Mouse (Mus musculus) liver, embryonic 16.5 days (tissue): Measurements from ENCODE around the gene Gm10840. TPM values are rescaled to one million over a fixed set of nuclear protein-coding genes. Genes with fewer than 3 reads are reported as not detected.

Experiments used
- ATAC-seq: fragments of 200-750 bp; cut with Nextera tagmentation; 2 replicates; pipeline ENCODE4 v1.8.0; 2017; ENCODE audit warnings: low read depth, mild to moderate bottlenecking, moderate number of reproducible peaks, moderate library complexity
- H3K27ac ChIP-seq: fragments of 300-500 bp; sonication (generic); 2 replicates; pipeline ENCODE4 v1.5.1; 2014; ENCODE audit warnings: mild to moderate bottlenecking, low read length
- H3K27me3 ChIP-seq: fragments of 300-500 bp; sonication (generic); 2 replicates; pipeline ENCODE4 v1.6.1; 2014; ENCODE audit warnings: low read depth, low read length, mixed read lengths; ENCODE audit not compliant: control insufficient read depth, insufficient read depth
- H3K36me3 ChIP-seq: fragments of 300-500 bp; sonication (generic); 2 replicates; pipeline ENCODE4 v1.6.1; 2014; ENCODE audit warnings: mild to moderate bottlenecking; ENCODE audit not compliant: control insufficient read depth, insufficient read depth
- H3K4me1 ChIP-seq: fragments of 300-500 bp; sonication (generic); 2 replicates; pipeline ENCODE4 v1.6.1; 2014; ENCODE audit warnings: low read depth, low read length, mixed read lengths; ENCODE audit not compliant: control insufficient read depth
- H3K4me2 ChIP-seq: fragments of 300-500 bp; sonication (generic); 2 replicates; pipeline ENCODE4 v1.6.1; 2014; ENCODE audit warnings: low read depth, low read length, mixed read lengths
- H3K4me3 ChIP-seq: fragments of 300-500 bp; sonication (generic); 2 replicates; pipeline ENCODE4 v1.5.1; 2014; ENCODE audit warnings: low read depth, mild to moderate bottlenecking, low read length
- H3K9ac ChIP-seq: fragments of 300-500 bp; sonication (generic); 2 replicates; pipeline ENCODE4 v1.6.1; 2014; ENCODE audit warnings: low read depth, low read length
- H3K9me3 ChIP-seq: fragments of 300-500 bp; sonication (generic); replicated peaks from 2 replicates; pipeline ENCODE4 v1.6.1; 2016; ENCODE audit warnings: low read length; ENCODE audit not compliant: control insufficient read depth
- WGBS: fragments of 180-500 bp; shearing (Covaris S2); extraction: QIAGEN DNeasy Blood & Tissue Kit; methylation state at CpG from one replicate; pipeline ENCODE4 v1.1.7; 2014; ENCODE audit not compliant: insufficient replicate concordance; 5-methylcytosine and 5-hydroxymethylcytosine counted together
- polyA plus RNA-seq: library from polyadenylated mRNA; unstranded; fragments of >200 nt; fragmentation: Nextera tagmentation; extraction: Ambion mirVana; gene quantifications from 2 replicates; pipeline ENCODE4 v1.2.1, GENCODE M21; 2015

Gene Gm10840
- polyA plus RNA-seq, 1 experiment from 2014 or later = not detected

GRCm38 (mm10) chr11:106158081-106158929 lies 2.3 kb upstream of the Gm10840 start:
- Histone ChIP-seq H3K27ac (peak overlapping the region; percentile 87; the same call in 1 of the 2 replicates), H3K27me3 (peaks cover 19% of the 10 kb centered on the region), H3K9me3 (no peaks in the 10 kb centered on the region), H3K36me3 (no peaks in the 10 kb centered on the region), H3K4me3 (peak overlapping the region; percentile 71), H3K9ac (peak overlapping the region; percentile 76; the same call in 1 of the 2 replicates), H3K4me1 (peaks cover 22% of the 10 kb centered on the region), H3K4me2 (peak overlapping the region; percentile 94)
- ATAC-seq = no peak
- WGBS = 33% methylated on average over 14 of the region's 14 CpGs

- peak overlapping the region; percentile 94 for H3K4me2 ChIP-seq
- H3K4me1 ChIP-seq = peaks cover 22% of the 10 kb centered on the region
- H3K9ac ChIP-seq = peak overlapping the region; percentile 76
- peaks cover 19% of the 10 kb centered on the region for H3K27me3 ChIP-seq
- peak overlapping the region; percentile 87 for H3K27ac ChIP-seq
- 13% methylated on average over 9 of the region's 9 CpGs for WGBS
- no peaks in the 10 kb centered on the region for H3K9me3 ChIP-seq
- peak overlapping the region; percentile 71 for H3K4me3 ChIP-seq
- no peak for ATAC-seq
- no peaks in the 10 kb centered on the region for H3K36me3 ChIP-seq
These were observed 1.8 kb upstream of the Gm10840 start for GRCm38 (mm10) chr11:106158930-106159215.

- H3K9me3 ChIP-seq = no peaks in the 10 kb centered on the region
- peak; percentile 22 for ATAC-seq
- peak overlapping the region; percentile 87 for H3K27ac ChIP-seq
- H3K4me2 ChIP-seq = peak overlapping the region; percentile 94
- H3K36me3 ChIP-seq = no peaks in the 10 kb centered on the region
- H3K9ac ChIP-seq = peak overlapping the region; percentile 76
- H3K4me1 ChIP-seq = peaks cover 18% of the 10 kb centered on the region
- H3K27me3 ChIP-seq = peaks cover 19% of the 10 kb centered on the region
- H3K4me3 ChIP-seq = peak overlapping the region; percentile 71
- WGBS = 0% methylated on average over 22 of the region's 25 CpGs
These were observed 1.3 kb upstream of the Gm10840 start for GRCm38 (mm10) chr11:106159216-106159920.

GRCm38 (mm10) chr11:106159921-106160840 lies 469 bp upstream of the Gm10840 start:
- H3K4me3 ChIP-seq = peak overlapping the region; percentile 71
- H3K27me3 ChIP-seq = peaks cover 19% of the 10 kb centered on the region
- peak overlapping the region; percentile 87 for H3K27ac ChIP-seq
- peak overlapping the region; percentile 94 for H3K4me2 ChIP-seq
- 1% methylated on average over 66 of the region's 106 CpGs for WGBS
- peak; percentile 62 for ATAC-seq
- no peaks in the 10 kb centered on the region for H3K9me3 ChIP-seq
- peaks cover 16% of the 10 kb centered on the region for H3K4me1 ChIP-seq
- no peaks in the 10 kb centered on the region for H3K36me3 ChIP-seq
- peak overlapping the region; percentile 76 for H3K9ac ChIP-seq

- no peak for ATAC-seq
- peaks cover 19% of the 10 kb centered on the region for H3K27me3 ChIP-seq
- no peak overlapping the region for H3K27ac ChIP-seq
- no peak overlapping the region for H3K9ac ChIP-seq
- no peaks in the 10 kb centered on the region for H3K9me3 ChIP-seq
- H3K4me3 ChIP-seq = no peak overlapping the region
- WGBS = 62% methylated on average over 2 of the region's 2 CpGs
- no peak overlapping the region for H3K4me2 ChIP-seq
- H3K4me1 ChIP-seq = peaks cover 14% of the 10 kb centered on the region
- H3K36me3 ChIP-seq = no peaks in the 10 kb centered on the region
These were observed 1.6 kb downstream of the Gm10840 start for GRCm38 (mm10) chr11:106162237-106162636.

- Histone ChIP-seq H3K9me3 (no peaks in the 10 kb centered on the region), H3K27me3 (peaks cover 15% of the 10 kb centered on the region), H3K4me1 (peaks cover 19% of the 10 kb centered on the region), H3K4me2 (no peak overlapping the region), H3K9ac (no peak overlapping the region), H3K4me3 (no peak overlapping the region), H3K36me3 (no peaks in the 10 kb centered on the region), H3K27ac (peak overlapping the region; percentile 40; the same call in 1 of the 2 replicates)
- WGBS = 45% methylated on average over 4 of the region's 4 CpGs
- ATAC-seq = no peak
These were observed 2.9 kb downstream of the Gm10840 start for GRCm38 (mm10) chr11:106163546-106163945.

GRCm38 (mm10) chr11:106164601-106165180 lies 4.0 kb downstream of the Gm10840 start:
- H3K9me3 ChIP-seq = no peaks in the 10 kb centered on the region
- peaks cover 6% of the 10 kb centered on the region for H3K27me3 ChIP-seq
- ATAC-seq = no peak
- 76% methylated on average over 16 of the region's 16 CpGs for WGBS
- H3K27ac ChIP-seq = peak overlapping the region; percentile 42
- no peak overlapping the region for H3K4me2 ChIP-seq
- H3K4me3 ChIP-seq = no peak overlapping the region
- no peaks in the 10 kb centered on the region for H3K36me3 ChIP-seq
- H3K4me1 ChIP-seq = peaks cover 15% of the 10 kb centered on the region
- H3K9ac ChIP-seq = no peak overlapping the region

GRCm38 (mm10) chr11:106167435-106167834 lies 6.8 kb downstream of the Gm10840 start:
- ATAC-seq = peak; percentile 19; the same call in 1 of the 2 replicates
- H3K9me3 ChIP-seq = no peaks in the 10 kb centered on the region
- H3K9ac ChIP-seq = no peak overlapping the region
- 44% methylated on average over 5 of the region's 5 CpGs for WGBS
- H3K27me3 ChIP-seq = no peaks in the 10 kb centered on the region
- H3K36me3 ChIP-seq = no peaks in the 10 kb centered on the region
- H3K4me1 ChIP-seq = peaks cover 7% of the 10 kb centered on the region; the same call in 1 of the 2 replicates
- H3K27ac ChIP-seq = peak overlapping the region; percentile 41; the same call in 1 of the 2 replicates
- H3K4me2 ChIP-seq = no peak overlapping the region
- H3K4me3 ChIP-seq = no peak overlapping the region
